Mouse (Mus musculus): ENCODE data around the gene Ccdc102a.

DNA sequence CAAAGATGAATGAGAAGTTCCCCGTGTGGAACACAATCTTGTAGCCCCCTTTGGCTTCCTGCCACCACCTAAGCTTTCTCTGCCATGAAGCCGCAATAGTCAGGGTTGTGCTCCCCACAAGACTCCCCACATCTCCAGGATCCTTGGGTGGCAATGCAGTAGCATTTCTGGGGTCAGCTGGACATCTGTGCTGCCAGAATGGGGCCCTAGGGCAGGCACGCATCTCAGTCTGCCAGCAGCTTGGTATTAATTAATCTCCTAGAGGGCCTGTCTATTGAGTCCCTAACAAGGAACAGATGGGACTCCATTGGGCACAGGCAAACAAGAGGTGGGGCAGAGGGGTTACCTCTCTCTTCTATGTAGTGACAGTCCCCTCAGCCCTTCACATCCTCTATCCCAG lies 45.7 kb downstream of the Ccdc102a start:
- no peak for TF ChIP-seq CTCF (conservative IDR thresholded peaks at IDR 0.05; ENCODE audit: low read length)
- TF ChIP-seq POU5F1 (IDR thresholded peaks at IDR 0.05; ENCODE audit: borderline replicate concordance, low read length) = no peak
- TF ChIP-seq NANOG (IDR thresholded peaks at IDR 0.05; ENCODE audit: borderline replicate concordance, low read length) = no peak
